Mouse (Mus musculus): ENCODE results near the gene Slf2. TPM values are rescaled to one million over a fixed set of nuclear protein-coding genes. Genes with fewer than 3 reads are reported as not detected.

The Slf2 gene
- polyA plus RNA-seq, 1 experiment, result 98.6 TPM

GRCm38 (mm10) chr19:44930122-44930521 is 829 bp upstream of the Slf2 start:
- no peak overlapping the region for H3K4me3 ChIP-seq (ENCODE audit: control insufficient read depth, insufficient read depth, low read length)
- 32% methylated on average over 2 of the region's 2 CpGs for WGBS
- DNase-seq, result no peak
- TF ChIP-seq CTCF (IDR thresholded peaks at IDR 0.05; ENCODE audit: borderline replicate concordance, control insufficient read depth, extremely low read depth, insufficient read depth, low read length, poor library complexity), result no peak
- TF ChIP-seq POLR2A (IDR thresholded peaks at IDR 0.05; ENCODE audit: control insufficient read depth, extremely low read depth, insufficient read depth, low read length, poor library complexity), result no peak
- H3K36me3 ChIP-seq (ENCODE audit: control insufficient read depth, insufficient read depth, low read length), result peaks cover 3% of the 10 kb centered on the region
- no peak overlapping the region for H3K27ac ChIP-seq (ENCODE audit: control insufficient read depth, insufficient read depth, low read length)
- H3K4me1 ChIP-seq (replicated peaks; ENCODE audit: control insufficient read depth, insufficient read depth, low read length), result no peaks in the 10 kb centered on the region
- H3K27me3 ChIP-seq (ENCODE audit: control insufficient read depth, insufficient read depth, low read length), result no peaks in the 10 kb centered on the region

- peak; percentile 26; the same call in 1 of the 2 replicates for TF ChIP-seq POLR2A (IDR thresholded peaks at IDR 0.05; ENCODE audit: control insufficient read depth, extremely low read depth, insufficient read depth, low read length, poor library complexity)
- no peak for TF ChIP-seq CTCF (IDR thresholded peaks at IDR 0.05; ENCODE audit: borderline replicate concordance, control insufficient read depth, extremely low read depth, insufficient read depth, low read length, poor library complexity)
- peak; percentile 91 for DNase-seq
- WGBS, result 1% methylated on average over 18 of the region's 18 CpGs
These were observed 456 bp downstream of the Slf2 start for GRCm38 (mm10) chr19:44931454-44931759.

GRCm38 (mm10) chr19:44932051-44932450 is 1.1 kb downstream of the Slf2 start:
- no peak for DNase-seq
- WGBS, result 48% methylated on average over 5 of the region's 5 CpGs
- peaks cover 10% of the 10 kb centered on the region for H3K36me3 ChIP-seq (ENCODE audit: control insufficient read depth, insufficient read depth, low read length)
- no peak overlapping the region for H3K27ac ChIP-seq (ENCODE audit: control insufficient read depth, insufficient read depth, low read length)
- H3K27me3 ChIP-seq (ENCODE audit: control insufficient read depth, insufficient read depth, low read length), result no peaks in the 10 kb centered on the region
- no peak for TF ChIP-seq CTCF (IDR thresholded peaks at IDR 0.05; ENCODE audit: borderline replicate concordance, control insufficient read depth, extremely low read depth, insufficient read depth, low read length, poor library complexity)
- H3K4me1 ChIP-seq (replicated peaks; ENCODE audit: control insufficient read depth, insufficient read depth, low read length), result no peaks in the 10 kb centered on the region
- no peak overlapping the region for H3K4me3 ChIP-seq (ENCODE audit: control insufficient read depth, insufficient read depth, low read length)

More at GRCm38 (mm10) chr19:44931454-44931759, 456 bp downstream of the Slf2 start:
- no peak overlapping the region for H3K27ac ChIP-seq (ENCODE audit: control insufficient read depth, insufficient read depth, low read length)
- no peaks in the 10 kb centered on the region for H3K27me3 ChIP-seq (ENCODE audit: control insufficient read depth, insufficient read depth, low read length)
- H3K4me1 ChIP-seq (replicated peaks; ENCODE audit: control insufficient read depth, insufficient read depth, low read length), result no peaks in the 10 kb centered on the region
- H3K4me3 ChIP-seq (ENCODE audit: control insufficient read depth, insufficient read depth, low read length), result peak overlapping the region; percentile 94
- peaks cover 7% of the 10 kb centered on the region for H3K36me3 ChIP-seq (ENCODE audit: control insufficient read depth, insufficient read depth, low read length)

GRCm38 (mm10) chr19:44933136-44933535 is 2.2 kb downstream of the Slf2 start:
- Histone ChIP-seq H3K4me3 (ENCODE audit: control insufficient read depth, insufficient read depth, low read length) (no peak overlapping the region), H3K27me3 (ENCODE audit: control insufficient read depth, insufficient read depth, low read length) (no peaks in the 10 kb centered on the region), H3K36me3 (ENCODE audit: control insufficient read depth, insufficient read depth, low read length) (peaks cover 10% of the 10 kb centered on the region), H3K4me1 (replicated peaks; ENCODE audit: control insufficient read depth, insufficient read depth, low read length) (no peaks in the 10 kb centered on the region), H3K27ac (ENCODE audit: control insufficient read depth, insufficient read depth, low read length) (no peak overlapping the region)
- no peak for DNase-seq
- 96% methylated on average over 1 of the region's 1 CpGs for WGBS
- TF ChIP-seq CTCF (IDR thresholded peaks at IDR 0.05; ENCODE audit: borderline replicate concordance, control insufficient read depth, extremely low read depth, insufficient read depth, low read length, poor library complexity), result no peak
- TF ChIP-seq POLR2A (IDR thresholded peaks at IDR 0.05; ENCODE audit: control insufficient read depth, extremely low read depth, insufficient read depth, low read length, poor library complexity), result no peak

- WGBS, result 99% methylated on average over 2 of the region's 2 CpGs
These were observed 28.7 kb downstream of the Slf2 start for GRCm38 (mm10) chr19:44959633-44960032.

GRCm38 (mm10) chr19:44965978-44966377 is 35.0 kb downstream of the Slf2 start:
- Histone ChIP-seq H3K4me3 (ENCODE audit: control insufficient read depth, insufficient read depth, low read length) (no peak overlapping the region), H3K36me3 (ENCODE audit: control insufficient read depth, insufficient read depth, low read length) (peaks cover 64% of the 10 kb centered on the region), H3K27me3 (ENCODE audit: control insufficient read depth, insufficient read depth, low read length) (no peaks in the 10 kb centered on the region), H3K4me1 (replicated peaks; ENCODE audit: control insufficient read depth, insufficient read depth, low read length) (no peaks in the 10 kb centered on the region), H3K27ac (ENCODE audit: control insufficient read depth, insufficient read depth, low read length) (no peak overlapping the region)
- no peak for DNase-seq
- WGBS, result 93% methylated on average over 1 of the region's 1 CpGs
- TF ChIP-seq POLR2A (IDR thresholded peaks at IDR 0.05; ENCODE audit: control insufficient read depth, extremely low read depth, insufficient read depth, low read length, poor library complexity) (no peak), CTCF (IDR thresholded peaks at IDR 0.05; ENCODE audit: borderline replicate concordance, control insufficient read depth, extremely low read depth, insufficient read depth, low read length, poor library complexity) (no peak)

More at GRCm38 (mm10) chr19:44959633-44960032, 28.7 kb downstream of the Slf2 start:
- Histone ChIP-seq H3K27ac (ENCODE audit: control insufficient read depth, insufficient read depth, low read length) (no peak overlapping the region), H3K4me3 (ENCODE audit: control insufficient read depth, insufficient read depth, low read length) (no peak overlapping the region), H3K4me1 (replicated peaks; ENCODE audit: control insufficient read depth, insufficient read depth, low read length) (no peaks in the 10 kb centered on the region), H3K27me3 (ENCODE audit: control insufficient read depth, insufficient read depth, low read length) (no peaks in the 10 kb centered on the region), H3K36me3 (ENCODE audit: control insufficient read depth, insufficient read depth, low read length) (peaks cover 70% of the 10 kb centered on the region)
- TF ChIP-seq POLR2A (IDR thresholded peaks at IDR 0.05; ENCODE audit: control insufficient read depth, extremely low read depth, insufficient read depth, low read length, poor library complexity) (no peak), CTCF (IDR thresholded peaks at IDR 0.05; ENCODE audit: borderline replicate concordance, control insufficient read depth, extremely low read depth, insufficient read depth, low read length, poor library complexity) (no peak)
- no peak for DNase-seq

- H3K36me3 ChIP-seq (ENCODE audit: control insufficient read depth, insufficient read depth, low read length), result peaks cover 71% of the 10 kb centered on the region
These were observed 37.4 kb downstream of the Slf2 start for GRCm38 (mm10) chr19:44968329-44968728.

More at GRCm38 (mm10) chr19:44968329-44968728, 37.4 kb downstream of the Slf2 start:
- Histone ChIP-seq H3K4me1 (replicated peaks; ENCODE audit: control insufficient read depth, insufficient read depth, low read length) (no peaks in the 10 kb centered on the region), H3K27ac (ENCODE audit: control insufficient read depth, insufficient read depth, low read length) (no peak overlapping the region), H3K27me3 (ENCODE audit: control insufficient read depth, insufficient read depth, low read length) (no peaks in the 10 kb centered on the region), H3K4me3 (ENCODE audit: control insufficient read depth, insufficient read depth, low read length) (no peak overlapping the region)
- WGBS, result 94% methylated on average over 3 of the region's 3 CpGs
- TF ChIP-seq POLR2A (IDR thresholded peaks at IDR 0.05; ENCODE audit: control insufficient read depth, extremely low read depth, insufficient read depth, low read length, poor library complexity) (no peak), CTCF (IDR thresholded peaks at IDR 0.05; ENCODE audit: borderline replicate concordance, control insufficient read depth, extremely low read depth, insufficient read depth, low read length, poor library complexity) (no peak)
- DNase-seq, result no peak

All from thymus, adult 2 months (tissue).